Mouse (Mus musculus) spleen, postnatal 10 days (tissue): ENCODE measurements at regions not wholly inside any gene's neighbourhood (a gene's known extent, or its start where the extent isn't known, plus 50 kb on each side); places are given as distances from the start of the nearest gene placed in this dataset.
A peak's percentile ranks its signal among the peaks of the same experiment; 100 is the strongest.

Source experiments
- DNase-seq, 2 experiments: peaks; one replicate each; pipeline ENCODE4 v3.0.0; 2021 to 2022; ENCODE audit warnings: low spot score in 2 of 2

DNA sequence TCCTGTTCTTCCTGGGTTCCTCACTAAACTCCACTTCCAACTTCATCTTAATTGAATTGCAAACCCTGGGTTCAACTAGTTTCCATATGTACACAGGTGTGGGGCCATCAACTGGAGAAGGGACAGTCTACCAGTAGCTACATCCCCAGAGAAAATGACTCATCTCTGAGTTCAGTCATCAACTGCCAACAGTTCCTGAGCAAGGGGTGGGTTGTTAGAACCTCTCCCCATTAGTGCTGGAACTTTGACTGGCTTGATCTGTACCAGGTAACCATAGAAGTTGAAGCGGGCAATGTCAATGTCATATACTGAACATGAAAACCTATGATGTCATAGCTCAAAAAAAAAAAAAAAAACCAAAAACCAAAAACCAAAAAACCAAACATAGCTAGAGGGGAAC, 69.8 kb downstream of the Gm21750 start:
- DNase-seq = no peak

DNA sequence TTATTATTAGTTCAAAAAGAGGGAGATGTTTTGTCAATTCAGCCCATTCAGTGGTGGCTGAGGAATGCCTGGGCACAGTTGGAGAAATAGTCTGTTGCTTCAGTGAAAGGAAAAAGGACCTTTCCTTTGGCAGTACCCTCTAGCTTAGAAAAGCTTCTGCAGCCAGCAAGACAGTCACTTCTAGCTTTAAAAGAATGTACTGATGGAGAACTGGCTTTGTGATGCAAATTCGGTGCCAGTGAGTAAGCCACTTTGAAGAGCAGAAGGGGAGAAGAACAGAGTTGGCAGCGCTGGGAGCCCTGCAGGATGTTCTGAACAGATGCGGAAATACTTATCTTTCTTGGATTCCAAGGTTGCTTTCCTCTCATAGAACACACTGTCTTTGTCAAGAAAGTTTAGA, 71.1 kb downstream of the Gm21750 start:
- DNase-seq = no peak

DNA sequence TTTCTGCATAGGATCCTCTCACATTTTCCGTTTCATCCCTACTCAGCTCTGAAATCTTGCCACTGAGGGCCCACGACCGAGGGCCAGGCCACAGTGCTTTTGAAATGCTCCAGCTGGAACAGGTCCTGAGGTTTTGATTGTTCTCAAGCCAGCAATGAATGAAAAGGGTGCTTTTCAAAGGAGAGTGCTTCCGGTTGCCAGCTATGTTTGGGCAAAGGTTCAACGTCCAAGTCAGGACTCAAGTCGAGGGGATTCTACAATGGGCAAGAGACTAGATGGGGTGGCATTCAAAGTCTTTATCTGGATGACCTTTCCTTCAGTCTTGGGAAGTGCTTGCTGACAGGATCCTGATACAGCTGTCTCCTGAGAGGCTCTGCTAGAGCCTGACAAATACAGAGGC, 89.8 kb downstream of the Gm21750 start:
- DNase-seq = no peak

DNA sequence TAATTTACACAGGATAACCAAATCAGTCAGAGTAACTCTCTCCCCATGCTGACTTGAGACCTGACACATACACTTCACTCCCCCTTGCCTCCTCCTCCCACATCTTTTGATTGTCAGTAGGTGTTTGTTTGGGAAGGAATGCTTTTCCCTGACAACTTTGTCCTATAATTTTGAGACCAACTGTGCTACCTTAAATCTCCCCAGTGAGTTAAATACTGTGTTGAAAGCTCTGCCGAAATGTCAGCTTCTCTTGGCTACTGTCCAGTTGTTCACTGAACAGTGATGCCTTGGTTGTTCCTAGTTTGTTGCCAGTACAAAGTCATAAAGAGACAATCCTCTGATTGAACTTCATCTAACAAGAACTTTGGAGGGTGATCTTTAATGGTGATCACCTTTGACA, 99.0 kb downstream of the Gm21750 start:
- DNase-seq = no peak

DNA sequence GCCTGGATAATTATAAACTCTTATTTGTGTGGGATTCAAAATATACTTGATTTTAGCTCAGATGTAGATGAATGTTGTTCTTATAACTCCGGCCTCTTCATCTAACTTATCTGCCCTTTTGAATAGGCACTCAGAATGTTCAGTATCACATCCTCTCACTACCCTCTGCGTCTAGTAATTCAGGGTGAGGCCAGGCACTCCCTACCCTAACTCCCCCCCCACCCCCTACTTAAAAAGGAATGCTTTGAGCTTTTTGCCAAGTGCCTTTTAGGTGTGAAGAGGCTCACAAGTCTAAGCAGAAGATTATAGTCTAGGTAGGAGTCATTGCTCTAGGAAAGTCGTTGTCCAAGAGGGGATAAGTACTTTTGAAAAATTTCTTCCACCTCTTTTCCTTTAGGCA, 111.9 kb downstream of the Gm21750 start:
- no peak for DNase-seq

DNA sequence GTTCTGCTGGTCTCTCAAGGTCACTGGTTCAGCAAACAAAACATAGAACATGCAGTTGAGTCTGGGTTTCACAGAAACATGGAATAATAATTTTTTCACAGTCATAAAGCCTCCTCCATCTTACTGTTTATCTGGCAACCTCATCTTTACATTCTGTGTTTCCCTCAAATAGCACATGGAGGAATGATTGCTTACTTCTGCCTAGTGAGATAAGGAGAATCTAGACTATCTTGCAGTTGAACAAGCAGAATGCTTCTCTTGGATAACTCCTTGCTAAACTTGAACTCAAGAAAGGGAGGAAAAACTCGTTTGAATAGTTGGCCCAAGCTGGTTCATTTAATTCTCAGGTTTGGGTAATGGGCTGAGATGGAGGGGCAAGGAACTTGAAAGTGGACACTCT, 112.8 kb downstream of the Gm21750 start:
- DNase-seq = no peak

DNA sequence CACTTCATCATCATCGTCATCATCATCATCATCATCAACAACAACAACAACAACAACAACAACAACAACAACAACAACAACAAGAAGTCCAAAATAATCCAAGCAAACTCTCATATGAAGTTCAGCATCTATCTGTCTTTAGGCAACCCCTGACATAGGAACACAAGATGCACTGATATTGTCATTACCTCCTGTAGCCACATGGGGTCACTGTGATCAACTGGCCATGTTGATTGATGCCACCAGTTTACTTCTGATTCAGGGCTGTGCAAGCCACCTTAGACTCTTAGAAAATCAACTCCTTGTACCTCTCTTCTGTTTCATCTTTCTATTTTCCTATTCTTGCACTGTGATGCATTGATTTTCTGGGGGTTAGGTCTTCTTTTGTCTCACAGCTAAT, 115.0 kb downstream of the Gm21750 start:
- DNase-seq = peak in 1 of 2 experiments; percentile 33

DNA sequence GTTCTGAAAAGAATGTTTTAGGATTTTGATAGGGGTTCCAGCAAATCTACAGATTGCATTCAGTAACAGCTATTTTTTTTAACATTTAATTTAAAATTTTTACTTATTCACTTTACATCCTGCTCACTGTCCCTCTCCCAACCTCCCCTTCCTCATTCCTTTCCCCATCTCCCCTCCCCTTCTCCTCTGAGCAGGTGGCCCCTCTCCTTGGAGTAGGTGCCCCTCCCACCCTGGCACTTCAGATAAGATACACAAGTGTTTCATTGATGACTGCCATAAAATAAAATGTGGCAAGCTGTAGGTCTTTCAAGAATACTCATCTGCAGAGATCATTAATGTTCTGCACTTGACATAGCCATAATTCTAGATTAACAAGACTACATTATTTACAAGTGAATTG, 146.1 kb downstream of the Gm21750 start:
- no peak for DNase-seq

DNA sequence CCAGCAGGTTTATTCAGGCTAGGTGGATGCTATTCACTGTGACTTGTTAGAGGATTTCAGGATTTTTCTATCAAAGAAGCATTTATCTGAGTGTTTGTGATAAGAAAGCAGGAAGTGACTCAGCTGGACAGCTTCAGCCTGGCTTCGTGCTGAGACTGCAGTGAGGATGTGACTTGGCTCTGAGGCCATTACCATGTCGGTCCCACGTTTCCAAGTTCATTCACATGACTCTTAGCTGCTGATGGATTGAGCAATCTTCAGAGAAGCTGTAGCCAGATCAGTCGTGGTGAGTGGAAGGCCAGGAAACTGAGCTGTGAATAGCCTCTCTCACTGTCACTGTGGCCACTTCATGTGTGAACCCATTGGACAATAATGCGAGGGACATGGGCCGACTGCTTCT, 177.9 kb downstream of the Gm21750 start:
- no peak for DNase-seq

DNA sequence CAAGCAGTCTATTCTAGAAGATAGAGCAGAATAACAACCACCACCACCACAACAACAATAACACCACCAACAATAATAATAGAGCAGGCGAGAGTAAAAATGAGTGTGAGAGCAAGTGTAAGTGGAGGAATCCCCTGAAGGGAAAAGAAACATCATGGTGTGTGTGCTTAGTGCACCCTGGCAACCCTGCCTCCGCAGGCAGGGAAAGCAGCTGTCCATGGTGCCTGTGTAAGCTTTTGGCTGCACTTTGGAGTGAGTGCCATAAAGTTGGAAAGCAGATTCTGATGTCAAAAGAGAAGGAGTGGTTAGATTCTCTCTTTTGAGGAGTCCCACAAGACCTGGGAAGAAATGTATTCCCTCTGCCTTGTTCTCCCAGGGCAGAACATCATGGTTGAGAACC, 200.8 kb downstream of the Gm21750 start:
- no peak for DNase-seq

DNA sequence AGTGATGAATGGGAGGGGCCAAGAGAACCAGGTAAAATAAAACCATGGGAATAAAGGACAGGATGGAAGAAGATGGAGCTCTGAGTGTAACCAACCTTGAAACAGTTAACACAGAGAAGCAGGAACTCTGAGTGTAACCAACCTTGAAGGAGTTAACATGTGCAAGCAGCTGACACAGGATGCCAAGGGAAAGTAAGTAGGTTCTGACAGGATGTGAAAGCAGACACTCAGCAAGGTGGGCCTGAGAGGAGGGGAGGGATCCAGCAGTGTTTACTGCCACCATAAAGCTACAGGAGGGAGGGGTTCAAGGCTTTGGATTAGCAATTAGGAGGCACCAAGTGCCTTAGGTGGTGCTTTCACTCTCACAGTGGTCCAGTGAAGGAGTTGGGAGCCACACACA, 213.3 kb downstream of the Gm21750 start:
- DNase-seq = no peak

DNA sequence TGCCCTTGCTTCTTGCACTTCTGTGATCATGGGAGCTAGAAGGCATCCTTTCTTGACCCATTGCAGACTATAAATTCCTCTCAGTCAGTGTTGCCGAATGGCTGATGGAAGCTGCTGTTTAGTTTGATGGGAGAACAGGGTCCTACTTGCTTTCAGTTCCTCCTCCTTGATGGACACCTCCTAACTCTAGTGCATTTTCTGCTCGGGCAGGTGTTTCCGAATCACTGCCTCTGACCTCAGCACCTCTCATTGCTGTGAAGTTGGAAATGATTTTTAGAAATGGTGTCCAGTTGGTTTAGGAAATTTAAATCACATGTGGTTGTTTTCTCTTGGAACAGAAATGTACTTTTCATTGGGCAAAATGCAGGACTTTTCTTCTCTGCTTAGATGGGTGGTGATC, 214.9 kb downstream of the Gm21750 start:
- DNase-seq = no peak

DNA sequence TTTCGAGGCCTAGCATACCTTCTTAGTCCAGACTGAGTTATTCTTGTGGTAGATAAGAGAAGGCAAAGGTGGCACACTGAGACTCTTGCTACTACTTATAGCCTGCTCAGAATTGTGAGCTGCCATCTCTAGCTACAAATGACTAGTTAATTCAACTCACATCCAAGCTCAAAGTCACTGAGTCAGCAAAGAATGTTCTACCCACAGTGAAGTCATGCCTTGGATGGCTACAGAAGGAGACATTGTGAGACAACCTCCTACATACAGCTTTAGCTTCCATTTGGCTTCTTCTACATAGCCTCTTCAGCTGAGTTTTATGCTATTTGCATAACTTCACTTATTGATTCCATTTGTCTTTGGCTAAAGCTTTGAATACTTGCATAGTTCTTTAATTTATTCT, 217.2 kb downstream of the Gm21750 start:
- no peak for DNase-seq

DNA sequence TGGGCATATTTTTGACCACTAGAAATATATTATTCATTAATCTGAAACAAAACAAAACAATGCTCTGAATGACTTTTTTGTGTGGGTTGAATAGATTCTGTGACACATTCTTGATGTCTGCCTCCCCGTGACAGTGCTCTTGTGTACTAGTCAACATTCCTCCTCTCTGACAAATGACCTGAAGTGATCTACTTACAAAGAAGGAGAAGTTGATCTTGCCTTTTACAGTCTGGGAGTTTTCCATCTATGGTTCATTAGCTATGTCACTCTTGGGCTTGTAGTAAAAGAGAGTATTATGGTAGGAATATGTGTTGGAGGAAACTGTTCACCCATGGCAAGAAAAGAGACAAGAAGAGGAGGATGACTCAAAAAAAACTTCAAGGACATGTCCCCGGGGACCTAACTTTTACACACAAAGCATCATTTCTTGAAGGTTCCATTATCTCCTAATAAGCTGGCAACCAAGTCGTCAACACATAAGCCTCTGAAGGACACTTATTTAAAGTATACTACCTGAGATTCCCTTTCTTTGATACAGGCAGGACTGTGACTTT, 217.9 kb downstream of the Gm21750 start:
- no peak for DNase-seq

DNA sequence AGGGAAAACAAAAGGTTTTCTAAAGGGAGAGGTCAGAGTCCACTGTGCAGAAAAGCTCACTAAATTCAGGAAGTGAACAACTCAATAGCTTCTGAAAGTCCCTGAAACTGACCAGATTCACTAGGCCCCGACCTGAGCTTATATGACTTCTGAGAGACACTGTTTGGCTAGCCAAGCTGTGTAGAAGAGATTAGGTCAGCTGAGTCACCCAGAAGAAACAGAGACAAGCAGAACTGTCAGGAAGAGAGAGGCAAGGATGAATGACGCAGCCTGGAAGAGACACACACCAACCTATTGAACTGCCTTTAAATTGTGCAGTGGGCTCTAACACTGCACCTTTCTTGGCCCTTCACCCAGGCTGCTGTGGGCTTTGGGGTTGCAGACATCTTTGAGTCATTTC, 230.4 kb downstream of the Gm21750 start:
- DNase-seq = no peak

DNA sequence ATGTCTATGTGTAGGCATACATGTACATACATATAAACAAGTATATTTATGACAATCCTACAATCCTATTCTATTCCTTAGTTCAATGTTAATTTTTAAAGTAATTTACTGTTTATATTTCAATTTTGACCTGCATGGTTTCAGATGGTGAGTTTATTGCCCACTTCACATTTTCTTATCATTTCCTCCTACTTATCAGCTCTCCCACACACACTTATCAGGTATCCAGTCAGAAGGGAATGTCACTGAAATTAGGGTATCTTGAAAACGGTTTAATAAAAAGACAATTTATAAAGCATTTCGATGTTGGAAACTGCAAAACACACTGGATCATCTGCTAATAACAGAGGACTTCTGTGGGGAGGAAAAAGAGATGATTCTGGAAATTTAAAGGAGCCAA, 233.8 kb downstream of the Gm21750 start:
- no peak for DNase-seq

DNA sequence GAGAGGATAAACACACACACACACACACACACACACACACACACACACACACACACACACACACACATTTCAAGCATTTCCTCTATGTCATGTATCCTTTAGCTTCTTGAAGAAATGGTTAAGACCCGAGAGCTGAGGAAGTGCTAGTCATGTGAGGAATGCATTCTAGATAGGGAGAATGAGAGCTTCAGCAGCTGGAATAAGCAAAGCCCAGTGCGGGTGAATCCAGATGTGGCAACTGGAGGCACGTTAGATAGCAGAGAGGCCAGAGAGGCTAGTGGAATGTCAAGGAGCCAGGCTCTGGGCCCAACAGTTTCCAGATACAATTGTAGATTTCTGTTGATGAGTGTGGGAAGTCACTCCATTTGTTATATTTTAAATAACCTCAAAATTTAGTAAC, 234.2 kb downstream of the Gm21750 start:
- no peak for DNase-seq

DNA sequence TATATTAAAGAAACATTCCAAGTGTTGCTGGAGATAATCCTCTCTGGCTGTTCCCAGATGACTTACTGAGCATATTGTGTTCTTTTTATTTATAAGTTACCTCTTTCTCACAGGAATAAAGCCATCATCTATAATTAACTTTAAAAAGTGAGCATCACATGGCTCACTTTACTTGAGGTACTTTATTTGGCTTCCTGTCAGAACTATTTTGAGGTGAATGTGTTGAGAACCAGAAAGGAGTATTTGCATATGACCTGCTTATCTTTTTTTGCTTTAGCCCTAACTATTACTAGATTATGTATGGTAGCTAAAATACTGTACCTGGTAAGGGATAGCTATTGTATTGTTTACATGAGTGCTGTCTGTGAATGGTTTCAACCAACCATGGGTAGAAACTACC, 238.1 kb downstream of the Gm21750 start:
- no peak for DNase-seq

DNA sequence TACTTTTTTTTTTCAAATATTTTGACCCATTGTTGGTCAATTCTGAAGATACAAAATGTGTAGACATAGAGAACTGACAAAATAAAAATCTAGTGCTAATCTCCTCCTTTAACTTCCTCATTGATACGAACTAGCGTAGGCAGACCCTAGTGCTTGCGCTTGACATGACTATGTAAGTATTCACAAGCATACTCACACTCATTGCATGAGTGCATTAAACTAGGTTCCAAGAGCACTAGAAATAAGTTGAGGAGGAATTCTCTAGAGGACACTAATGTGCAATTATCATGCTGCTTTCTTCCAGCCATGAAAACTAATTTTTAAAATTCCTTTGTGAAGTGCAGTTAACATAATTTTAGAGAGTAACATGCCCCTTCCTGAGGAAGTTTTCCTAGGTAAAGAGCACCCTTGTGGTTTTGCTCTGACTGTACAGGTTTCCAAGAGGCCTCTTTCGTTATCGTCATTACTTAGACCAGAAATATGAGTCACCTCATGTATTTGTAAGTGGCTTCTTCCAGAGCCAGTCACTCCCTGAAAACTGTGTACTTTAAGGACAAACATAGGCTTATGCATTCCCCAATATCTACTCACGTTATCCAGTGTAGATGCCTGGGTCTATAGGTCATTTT, 241.2 kb downstream of the Gm21750 start:
- no peak for DNase-seq

DNA sequence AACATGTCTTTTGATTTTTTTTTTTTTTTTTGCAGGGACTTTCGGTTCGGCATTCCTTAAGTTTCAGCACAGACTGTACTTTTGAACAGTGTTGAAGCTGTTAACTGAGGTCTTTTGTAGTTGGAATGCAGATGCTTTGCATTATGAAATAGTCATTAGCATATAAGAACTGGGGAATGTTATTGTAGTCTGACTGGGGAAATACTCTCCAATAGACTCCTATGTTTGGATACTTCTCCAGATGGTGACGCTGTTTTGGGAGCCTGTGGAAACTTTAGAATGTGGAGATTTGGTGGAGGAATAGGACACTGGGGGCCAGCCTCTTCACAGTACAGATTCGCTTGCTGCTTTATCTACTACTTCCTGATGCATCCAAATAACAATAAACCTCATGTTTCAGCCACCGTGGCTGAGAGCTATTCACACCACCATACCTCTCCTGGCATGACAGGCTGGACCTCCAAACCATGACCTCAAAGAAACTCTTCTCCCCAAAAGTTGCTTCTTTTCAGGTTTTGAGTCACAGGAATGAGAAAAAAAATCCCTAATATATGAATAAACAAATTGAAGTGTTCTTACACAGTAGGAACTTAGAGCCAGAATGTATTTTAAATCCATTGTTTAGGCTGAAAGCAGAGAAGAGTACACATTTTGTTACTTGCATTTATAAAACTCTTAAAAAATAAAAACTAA, 252.9 kb downstream of the Gm21750 start:
- no peak for DNase-seq

DNA sequence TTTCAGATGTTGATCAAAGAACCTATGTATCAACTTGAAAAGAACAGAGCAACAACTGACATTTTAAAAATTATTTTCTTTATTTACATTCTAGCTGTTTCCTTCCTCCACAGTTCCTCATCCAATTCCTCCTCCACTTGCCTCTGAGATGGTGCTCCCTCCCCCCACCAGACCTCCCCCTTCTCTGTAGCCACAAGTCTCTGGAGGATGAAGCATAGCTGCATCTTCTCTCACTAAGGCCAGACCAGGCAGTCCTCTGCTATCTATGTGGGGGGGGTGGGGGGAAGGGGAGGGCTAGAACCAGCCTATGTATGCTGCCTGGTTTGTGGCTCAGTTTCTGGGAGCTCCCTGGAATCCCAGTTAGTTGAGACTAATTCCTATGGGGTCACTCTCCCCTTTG, 255.0 kb downstream of the Gm21750 start:
- DNase-seq = no peak

DNA sequence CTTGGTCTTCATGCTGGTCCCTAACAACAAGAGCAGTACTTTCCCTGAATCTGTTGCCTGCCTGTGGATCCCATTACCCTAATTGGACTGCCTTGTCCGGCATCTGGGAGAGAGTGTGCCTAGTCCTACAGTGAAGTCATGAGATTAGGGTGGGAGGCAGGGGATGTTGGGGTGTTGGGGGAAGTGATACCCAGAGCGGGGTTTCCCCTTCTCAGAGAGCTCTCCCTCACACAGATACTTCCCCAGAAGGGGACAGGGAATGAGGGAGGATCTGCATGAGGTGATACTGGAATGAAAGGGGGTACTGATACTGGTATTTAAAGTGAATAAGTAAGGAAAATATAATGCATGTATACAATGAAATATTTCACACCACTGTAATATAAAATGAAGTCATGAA, 270.1 kb downstream of the Gm21750 start:
- DNase-seq = no peak

DNA sequence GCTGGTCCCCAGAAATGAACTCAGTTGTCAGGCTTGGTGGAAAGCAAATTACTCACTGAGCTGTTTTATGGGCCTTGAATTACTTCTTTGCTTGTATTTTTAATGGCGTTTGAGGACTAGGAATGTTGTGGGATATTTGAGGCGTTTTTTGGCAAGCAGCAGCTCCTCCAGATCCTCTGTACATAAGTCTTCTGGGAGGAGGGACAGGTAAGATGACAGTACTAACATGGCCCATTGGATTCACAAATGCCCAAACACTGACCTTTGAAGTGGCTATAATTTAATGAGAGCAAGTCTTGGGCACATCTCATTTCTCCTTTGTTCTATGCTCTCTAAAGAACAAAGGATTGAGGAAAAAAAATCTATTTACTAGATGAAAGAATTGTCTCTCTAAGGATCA, 286.3 kb downstream of the Gm21750 start:
- no peak for DNase-seq

DNA sequence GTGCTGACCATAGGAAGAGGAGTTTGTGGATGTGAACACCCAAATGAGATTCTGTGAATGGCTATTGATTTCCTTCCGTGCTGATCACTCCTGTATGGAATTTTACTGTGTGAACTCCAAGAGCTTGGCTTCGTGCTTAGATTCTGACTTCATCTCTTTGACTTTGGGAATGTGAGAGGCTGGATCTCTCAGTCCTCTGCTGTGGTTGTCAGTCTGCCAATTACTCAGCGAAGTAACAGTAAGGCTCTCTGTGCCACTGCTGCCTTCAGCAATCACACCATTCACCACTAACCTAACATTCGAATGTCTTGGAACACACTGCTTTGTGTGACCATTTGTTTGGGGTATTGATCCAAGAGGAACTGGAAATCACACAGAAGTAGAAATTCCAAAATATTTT, 291.5 kb downstream of the Gm21750 start:
- DNase-seq = no peak
